20 mouse cellular contexts compared by ENCODE assay signal in the genomic region with DNA sequence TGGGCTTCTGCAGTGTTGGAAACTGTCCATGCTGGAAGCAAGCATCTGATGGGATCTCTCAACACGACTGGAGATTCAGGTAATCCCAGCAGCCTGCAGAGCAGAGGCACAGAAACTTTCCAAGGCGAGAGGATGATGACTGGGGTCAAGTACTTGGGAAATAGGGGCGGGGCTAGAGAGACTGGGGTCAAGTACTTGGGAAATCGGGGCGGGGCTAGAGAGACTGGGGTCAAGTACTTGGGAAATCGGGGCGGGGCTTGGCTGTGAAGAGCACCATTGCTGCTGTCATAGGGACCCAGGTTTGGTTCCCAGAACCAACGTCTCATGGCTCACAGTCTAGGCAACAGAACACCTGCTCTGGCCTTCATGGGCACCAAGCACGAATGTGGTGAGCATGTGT.
"Had no signal": no experiment of that assay in that cellular context is flagged by ENCODE, and none has a peak within 500 bp of the region (broad histone marks: within the 10 kb centered on the region; RNA-seq: fewer than 3 reads in every experiment).

No protein-coding gene starts in this region.

- H3K4me1 ChIP-seq: limb, embryonic 10.5 days; limb, embryonic 13.5 days; liver, embryonic 12.5 days; midbrain, embryonic 12.5 days; midbrain, embryonic 15.5 days; neural tube, embryonic 12.5 days; neural tube, embryonic 15.5 days had no signal

- H3K27me3 ChIP-seq: limb, embryonic 13.5 days; liver, embryonic 12.5 days; liver, embryonic 15.5 days; midbrain, embryonic 12.5 days; midbrain, embryonic 15.5 days; neural tube, embryonic 12.5 days; neural tube, embryonic 15.5 days; stomach, embryonic 15.5 days had no signal

- H3K9me3 ChIP-seq: limb, embryonic 10.5 days; limb, embryonic 13.5 days; liver, embryonic 12.5 days; liver, embryonic 15.5 days; midbrain, embryonic 12.5 days; midbrain, embryonic 15.5 days; neural tube, embryonic 12.5 days; neural tube, embryonic 15.5 days; stomach, embryonic 15.5 days had no signal

- H3K4me3 ChIP-seq: limb, embryonic 10.5 days; limb, embryonic 13.5 days; liver, embryonic 12.5 days; liver, embryonic 15.5 days; midbrain, embryonic 12.5 days; midbrain, embryonic 15.5 days; neural tube, embryonic 12.5 days; neural tube, embryonic 15.5 days; stomach, embryonic 15.5 days had no signal

- H3K27ac ChIP-seq: limb, embryonic 10.5 days; limb, embryonic 13.5 days; liver, embryonic 12.5 days; liver, embryonic 15.5 days; midbrain, embryonic 12.5 days; midbrain, embryonic 15.5 days; neural tube, embryonic 12.5 days; neural tube, embryonic 15.5 days; stomach, embryonic 15.5 days had no signal

- H3K9ac ChIP-seq: limb, embryonic 13.5 days; liver, embryonic 12.5 days; liver, embryonic 15.5 days; midbrain, embryonic 12.5 days; midbrain, embryonic 15.5 days; neural tube, embryonic 12.5 days; neural tube, embryonic 15.5 days; stomach, embryonic 15.5 days had no signal

- H3K36me3 ChIP-seq: limb, embryonic 10.5 days; limb, embryonic 13.5 days; liver, embryonic 12.5 days; liver, embryonic 15.5 days; midbrain, embryonic 12.5 days; midbrain, embryonic 15.5 days; neural tube, embryonic 12.5 days; neural tube, embryonic 15.5 days; stomach, embryonic 15.5 days had no signal

- ATAC-seq: liver, embryonic 12.5 days; midbrain, embryonic 15.5 days had no signal

- DNase-seq: kidney, adult 9 months; kidney, postnatal 14 days; kidney, postnatal 4 days; layer of hippocampus, adult 9-11 months; lung, adult 2 months; lung, postnatal 14 days; lung, postnatal 4 days; right cerebral cortex, adult 18-20 months; right cerebral cortex, postnatal 14 days; right cerebral cortex, postnatal 4 days; thymus, postnatal 36 days had no signal

- H3K4me2 ChIP-seq: limb, embryonic 13.5 days; liver, embryonic 12.5 days; liver, embryonic 15.5 days; midbrain, embryonic 12.5 days; midbrain, embryonic 15.5 days; neural tube, embryonic 12.5 days; neural tube, embryonic 15.5 days; stomach, embryonic 15.5 days had no signal
